Mouse (Mus musculus) left cerebral cortex, adult 18-20 months (tissue): ENCODE results near the gene Ppfia1. TPM values are rescaled to one million over a fixed set of nuclear protein-coding genes. Genes with fewer than 3 reads are reported as not detected.
A peak's percentile ranks its signal among the peaks of the same experiment; 100 is the strongest.

Experiments used
- DNase-seq, 2 experiments: peaks; one replicate each; pipeline ENCODE4 v3.0.0; 2021 to 2022; ENCODE audit warnings: low spot score in 2 of 2, mixed read lengths in 1 of 2
- total RNA-seq, 2 experiments: library from RNA; stranded (reverse); gene quantifications; 2 replicates each; pipeline ENCODE4 v1.2.3; 2021

Gene Ppfia1
- total RNA-seq, 2 experiments from 2014 or later: 28.9 to 37.6 TPM

DNA sequence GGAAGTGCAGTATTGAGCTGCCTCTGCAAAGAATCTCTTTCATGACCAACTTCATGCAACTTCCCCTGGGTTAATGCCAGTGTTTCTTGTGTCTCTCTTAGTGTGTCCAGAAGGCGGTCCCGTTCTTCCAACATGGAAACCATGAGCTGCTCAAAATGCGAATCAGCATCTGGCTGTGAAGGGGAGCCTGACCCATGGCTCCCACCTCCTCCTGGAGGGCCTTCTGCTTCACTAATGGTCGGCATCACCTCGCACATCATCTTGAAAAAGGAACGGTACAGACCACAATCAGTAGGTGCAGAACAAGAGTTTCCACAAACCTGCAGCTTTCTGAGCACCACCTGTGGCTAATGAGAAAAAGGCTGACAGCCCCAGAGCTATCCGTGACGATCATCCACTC lies 1.3 kb downstream of the Ppfia1 start:
- no peak for DNase-seq

DNA sequence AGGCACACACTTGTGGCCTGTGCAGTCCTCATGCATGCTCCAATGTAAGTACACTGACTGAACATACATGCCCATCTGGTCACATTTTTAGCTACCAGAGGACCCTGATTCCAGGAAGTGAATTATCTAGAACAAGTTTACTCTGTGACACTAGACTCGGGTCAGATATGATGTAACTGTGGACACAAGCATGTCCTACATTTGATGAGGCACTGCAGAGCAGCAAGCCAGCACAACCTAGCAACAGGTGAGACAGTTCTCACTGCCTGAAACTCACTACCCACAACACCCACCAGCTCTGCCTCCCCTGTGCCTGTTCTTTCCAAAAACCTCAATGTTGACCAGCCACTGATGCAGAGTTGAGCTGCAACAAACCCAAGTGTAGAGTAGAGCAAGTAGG lies 2.7 kb downstream of the Ppfia1 start:
- no peak for DNase-seq

- no peak for DNase-seq
Observed at GRCm38 (mm10) chr7:144549904-144550566, 3.5 kb downstream of the Ppfia1 start.

GRCm38 (mm10) chr7:144545231-144545630 lies 8.3 kb downstream of the Ppfia1 start:
- no peak for DNase-seq

- DNase-seq: no peak
Observed at GRCm38 (mm10) chr7:144541351-144541750, 12.2 kb downstream of the Ppfia1 start.

- no peak for DNase-seq
Observed at GRCm38 (mm10) chr7:144539146-144539545, 14.4 kb downstream of the Ppfia1 start.

GRCm38 (mm10) chr7:144538030-144538644 lies 15.4 kb downstream of the Ppfia1 start:
- no peak for DNase-seq

- DNase-seq: no peak
Observed at GRCm38 (mm10) chr7:144536367-144536766, 17.2 kb downstream of the Ppfia1 start.

GRCm38 (mm10) chr7:144534773-144535172 lies 18.8 kb downstream of the Ppfia1 start:
- DNase-seq: no peak

GRCm38 (mm10) chr7:144531585-144532378 lies 21.7 kb downstream of the Ppfia1 start:
- no peak for DNase-seq

DNA sequence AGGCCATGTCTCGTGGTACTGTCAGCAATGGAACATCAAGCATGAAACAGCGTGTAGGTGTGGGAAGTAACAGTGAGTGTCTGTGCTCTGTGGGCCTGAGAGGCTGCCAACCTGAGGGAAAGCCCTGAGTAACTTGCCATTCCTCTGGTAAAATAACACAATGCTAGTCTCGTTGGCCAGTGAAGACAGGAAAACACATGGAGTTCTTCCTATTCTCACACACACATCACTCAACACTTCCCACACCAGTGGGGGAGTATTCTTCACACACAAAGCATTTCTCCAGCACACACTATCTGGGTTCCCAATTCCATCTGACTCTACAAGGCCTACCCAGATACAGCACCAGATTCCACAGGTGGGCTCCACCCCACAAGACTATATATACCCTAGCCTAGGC lies 23.7 kb downstream of the Ppfia1 start:
- DNase-seq: peak; percentile 34 to 56

GRCm38 (mm10) chr7:144527723-144528221 lies 25.8 kb downstream of the Ppfia1 start:
- no peak for DNase-seq

- DNase-seq: no peak
Observed at GRCm38 (mm10) chr7:144526649-144527048, 26.9 kb downstream of the Ppfia1 start.

DNA sequence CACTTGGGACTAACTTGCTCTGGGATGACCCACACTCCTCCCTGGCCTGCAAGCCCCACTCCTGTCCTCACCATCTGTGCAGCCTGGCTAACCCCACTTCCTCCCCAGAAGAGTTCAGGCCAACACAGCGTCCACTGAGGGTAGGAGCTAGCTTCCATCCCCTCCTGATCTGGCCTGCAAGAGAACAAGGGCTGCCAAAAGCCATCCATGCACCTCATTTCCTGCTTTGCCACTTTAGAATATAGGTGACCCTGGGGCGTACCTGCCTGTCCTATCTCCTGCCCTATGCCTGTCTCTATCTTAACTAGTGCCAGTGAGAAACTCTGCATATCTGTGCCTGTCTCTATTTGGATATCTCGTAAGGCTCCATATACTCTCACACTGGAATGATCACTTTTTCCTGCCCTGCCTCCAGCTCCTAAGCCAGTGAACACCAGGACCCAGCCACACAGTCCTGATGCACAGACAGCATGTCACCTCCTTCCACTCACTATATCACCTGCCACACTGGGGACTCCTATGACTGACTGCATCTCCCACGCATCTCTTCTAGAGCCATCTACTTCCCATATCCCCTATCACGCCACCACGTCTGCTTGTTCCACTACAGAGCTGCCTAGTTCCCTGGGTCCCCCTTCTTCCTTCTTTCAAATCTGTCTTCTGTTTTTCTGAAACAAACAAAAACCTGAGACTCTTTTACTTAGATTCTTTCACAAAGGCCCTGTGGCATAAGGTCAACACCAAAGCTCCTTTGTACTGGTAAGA lies 28.9 kb downstream of the Ppfia1 start:
- no peak for DNase-seq

DNA sequence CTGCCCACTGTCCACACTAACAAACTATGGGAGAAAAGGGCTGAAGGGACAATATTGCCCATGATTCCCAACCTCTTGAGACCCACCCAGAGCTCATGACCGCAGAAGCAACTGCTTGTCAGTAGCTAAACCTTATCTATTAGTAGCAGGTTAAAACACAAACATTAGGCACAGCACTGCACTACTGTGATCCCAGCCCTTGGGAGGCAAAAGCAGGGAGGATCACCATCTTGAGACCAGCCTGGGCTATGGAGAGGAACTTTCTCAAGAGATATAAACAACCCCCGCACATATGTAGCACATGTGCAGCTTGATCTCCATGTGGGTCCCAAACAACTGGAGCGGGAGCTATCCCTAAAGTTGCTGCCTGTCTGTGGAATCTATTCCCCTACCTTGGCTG lies 30.1 kb downstream of the Ppfia1 start:
- DNase-seq: no peak

DNA sequence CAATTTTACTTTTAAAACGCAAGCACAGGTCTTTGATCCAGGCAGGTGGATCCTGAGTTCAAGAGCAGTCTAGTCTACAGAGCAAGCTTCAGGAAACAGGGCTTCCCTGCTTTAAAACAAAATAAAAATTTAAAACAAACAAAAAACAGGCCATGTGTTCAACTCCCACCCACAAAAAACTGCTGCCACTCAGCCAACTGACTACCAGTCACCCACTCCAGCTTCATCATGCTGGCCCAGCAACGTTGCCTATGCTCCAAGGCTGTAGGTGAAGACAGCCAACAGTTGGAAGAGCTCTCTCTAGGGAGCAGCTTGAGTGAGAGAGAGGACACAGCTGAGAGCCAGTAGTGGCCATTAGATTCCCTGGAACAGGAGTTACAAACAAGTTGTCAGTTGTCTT lies 31.6 kb downstream of the Ppfia1 start:
- no peak for DNase-seq

- no peak for DNase-seq
Observed at GRCm38 (mm10) chr7:144519852-144520251, 33.7 kb downstream of the Ppfia1 start.

GRCm38 (mm10) chr7:144516711-144517110 lies 36.8 kb downstream of the Ppfia1 start:
- DNase-seq: no peak

DNA sequence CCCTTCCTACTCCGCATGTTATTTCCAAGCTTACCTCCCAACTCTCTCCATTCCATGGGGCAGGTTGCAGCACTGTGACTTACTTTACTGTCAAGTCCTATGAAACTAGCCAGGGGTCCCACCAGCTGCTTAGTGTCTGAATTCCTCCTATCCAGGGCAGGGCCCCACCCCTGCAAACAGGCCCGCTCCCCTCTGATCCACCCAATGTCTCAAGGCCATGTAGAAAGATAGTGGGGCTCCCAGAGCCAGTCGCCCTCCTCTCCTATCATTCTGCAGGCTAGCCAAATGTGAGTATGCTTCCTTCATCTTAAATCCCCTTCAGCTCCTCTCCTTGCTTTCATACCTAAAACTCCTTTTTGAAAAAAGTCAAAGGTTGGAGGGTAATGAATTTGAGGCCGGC lies 44.4 kb downstream of the Ppfia1 start:
- DNase-seq: no peak

- no peak for DNase-seq
Observed at GRCm38 (mm10) chr7:144506807-144507206, 46.7 kb downstream of the Ppfia1 start.

DNA sequence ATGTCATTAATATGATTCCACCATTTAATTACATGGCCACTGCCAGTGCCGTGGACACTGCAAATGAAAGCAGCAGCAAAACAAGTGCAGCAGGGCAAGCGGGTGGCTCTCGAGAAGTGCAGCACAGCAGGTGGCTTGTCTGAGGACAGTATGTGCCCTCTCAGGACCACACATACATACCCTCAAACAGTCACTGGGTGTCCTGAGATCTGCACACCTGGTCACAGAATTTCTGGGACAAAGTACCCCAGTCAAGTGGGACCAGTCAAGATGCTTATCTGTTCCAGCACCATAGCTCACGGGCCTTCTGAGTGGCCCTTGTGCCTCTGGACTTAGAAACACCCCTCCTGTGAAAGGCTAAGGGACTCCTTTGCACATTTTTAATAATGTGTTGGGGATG lies 49.6 kb downstream of the Ppfia1 start:
- no peak for DNase-seq
